Mouse (Mus musculus) common myeloid progenitor, adult 5-6 weeks (primary cell): ENCODE measurements around the gene Fnip2. TPM values are rescaled to one million over a fixed set of nuclear protein-coding genes. Genes with fewer than 3 reads are reported as not detected.

Experiments
- ATAC-seq: replicated peaks from 2 replicates; pipeline ENCODE4 v1.8.0; 2016; ENCODE audit warnings: low read depth, mild to moderate bottlenecking, moderate TSS enrichment, inconsistent platforms; ENCODE audit not compliant: poor library complexity, severe bottlenecking
- total RNA-seq: library from RNA; stranded (forward); fragments of 200-1000, 187-1606 nt; gene quantifications from 2 replicates; pipeline ENCODE4 v1.2.3, GENCODE M21; 2017

Fnip2 gene
- total RNA-seq, 1 experiment from 2014 or later: 21.0 TPM

GRCm38 (mm10) chr3:79490102-79490501 is 77.5 kb downstream of the Fnip2 start:
- ATAC-seq: no peak

DNA sequence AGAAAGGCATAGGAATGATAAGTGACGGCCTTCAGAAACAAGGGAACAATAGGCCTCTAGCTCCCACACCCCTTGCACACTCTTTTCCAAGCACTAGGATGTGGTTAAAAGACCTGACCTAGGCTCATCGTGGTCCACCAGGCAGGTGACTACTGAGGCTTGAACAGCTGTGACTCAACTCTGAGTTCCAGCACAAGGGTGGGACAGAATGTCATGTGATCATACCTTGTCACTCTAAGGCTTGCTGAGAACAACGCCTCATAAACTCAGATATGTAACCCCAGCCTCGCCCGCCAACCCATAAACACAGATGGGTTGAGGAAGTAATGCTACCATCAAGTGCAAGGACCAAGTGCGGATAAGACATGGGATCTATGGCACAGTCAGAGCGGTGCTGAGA is 79.6 kb downstream of the Fnip2 start:
- no peak for ATAC-seq

- peak; percentile 53 for ATAC-seq
These were observed 83.1 kb downstream of the Fnip2 start for GRCm38 (mm10) chr3:79484286-79485063.

- ATAC-seq: peak; percentile 31
These were observed 88.7 kb downstream of the Fnip2 start for GRCm38 (mm10) chr3:79478880-79479279.

- peak; percentile 71 for ATAC-seq
These were observed 89.2 kb downstream of the Fnip2 start for GRCm38 (mm10) chr3:79478400-79478799.

- no peak for ATAC-seq
These were observed 91.6 kb downstream of the Fnip2 start for GRCm38 (mm10) chr3:79475980-79476379.

DNA sequence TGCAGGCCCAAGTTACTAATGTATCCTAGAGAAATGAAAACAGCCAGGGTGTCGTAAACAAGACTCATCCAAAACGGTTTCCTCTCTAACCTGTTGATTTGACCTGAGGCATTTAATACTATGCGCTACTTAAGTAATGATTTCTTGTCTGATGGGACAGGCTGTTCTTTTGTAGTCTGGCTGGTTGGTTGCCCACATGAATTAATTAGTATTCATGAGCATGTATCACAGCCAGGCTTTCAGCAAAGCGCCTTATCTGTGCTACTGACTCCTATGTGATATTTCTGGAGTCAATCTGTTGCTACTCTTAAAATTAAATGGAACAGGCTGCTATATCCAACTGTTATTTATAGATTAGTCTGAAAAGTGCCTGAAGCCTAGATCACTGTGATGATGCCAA is 92.7 kb downstream of the Fnip2 start:
- ATAC-seq: no peak

DNA sequence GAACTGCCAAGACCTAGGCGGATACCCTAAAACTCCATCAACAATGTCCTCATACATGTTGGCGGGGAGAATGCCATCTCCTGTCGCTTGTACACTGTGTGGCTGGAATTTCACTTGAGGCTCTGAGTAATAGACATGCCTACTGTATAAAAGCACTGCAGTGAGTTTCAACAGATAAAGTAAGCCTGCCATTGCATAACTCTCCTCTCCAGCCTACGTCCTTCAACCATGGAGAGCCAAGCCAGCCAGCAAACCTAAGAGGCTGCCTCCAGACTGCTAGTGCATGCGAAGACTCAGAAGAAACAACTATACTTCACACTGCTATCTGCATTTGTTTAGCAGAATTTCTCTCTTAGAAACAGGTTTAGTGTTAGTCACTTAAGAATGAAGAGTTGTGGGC is 95.2 kb downstream of the Fnip2 start:
- no peak for ATAC-seq

DNA sequence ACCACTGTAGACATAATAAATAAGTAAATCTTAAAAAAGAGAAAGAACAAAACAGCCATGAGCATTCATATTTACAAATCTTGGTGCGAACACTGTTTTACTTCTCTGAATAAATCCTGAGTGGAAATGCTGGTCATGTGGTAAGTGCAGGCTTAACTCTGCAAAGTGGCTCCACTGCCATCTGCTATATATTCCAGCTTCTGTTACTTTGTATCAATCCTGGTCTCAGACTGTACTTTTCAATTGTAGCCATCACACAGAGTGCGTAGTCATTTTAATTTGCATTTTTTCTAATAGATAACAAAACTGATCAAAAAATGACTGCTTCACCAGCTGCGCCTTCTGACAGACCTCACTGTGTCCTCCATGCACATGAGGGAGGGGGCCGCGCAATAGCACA is 98.2 kb downstream of the Fnip2 start:
- no peak for ATAC-seq

DNA sequence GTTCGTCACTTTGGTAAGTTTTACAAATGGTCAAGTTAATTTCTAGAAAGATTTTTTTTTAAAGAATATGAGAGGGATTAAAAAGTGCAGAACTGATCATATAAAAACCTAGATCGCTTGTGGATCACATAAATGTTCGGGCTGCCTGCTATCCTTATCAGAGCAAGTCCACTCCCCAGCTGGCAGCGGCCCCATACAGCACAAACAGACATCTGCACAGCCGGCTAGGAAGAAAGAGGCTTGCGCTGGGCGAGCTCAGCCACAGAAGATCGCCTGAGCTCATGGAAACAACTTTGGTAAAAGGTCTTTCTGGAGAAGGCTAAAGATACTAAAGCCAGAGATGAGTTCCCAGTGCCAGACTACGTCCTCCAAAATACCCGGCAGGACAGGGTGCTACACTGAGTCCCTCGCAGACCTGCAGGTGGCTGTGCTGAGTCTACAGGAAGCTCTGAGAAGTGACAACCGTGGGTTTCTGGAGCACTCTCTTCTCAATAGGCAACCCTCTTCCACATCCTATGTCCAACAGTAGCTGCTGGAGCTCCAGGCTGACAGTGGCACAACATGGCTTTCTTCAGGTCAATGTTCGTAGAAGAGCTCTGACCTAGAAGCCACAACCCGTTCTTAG is 108.8 kb downstream of the Fnip2 start:
- no peak for ATAC-seq

GRCm38 (mm10) chr3:79455761-79456160 is 111.8 kb downstream of the Fnip2 start:
- no peak for ATAC-seq

DNA sequence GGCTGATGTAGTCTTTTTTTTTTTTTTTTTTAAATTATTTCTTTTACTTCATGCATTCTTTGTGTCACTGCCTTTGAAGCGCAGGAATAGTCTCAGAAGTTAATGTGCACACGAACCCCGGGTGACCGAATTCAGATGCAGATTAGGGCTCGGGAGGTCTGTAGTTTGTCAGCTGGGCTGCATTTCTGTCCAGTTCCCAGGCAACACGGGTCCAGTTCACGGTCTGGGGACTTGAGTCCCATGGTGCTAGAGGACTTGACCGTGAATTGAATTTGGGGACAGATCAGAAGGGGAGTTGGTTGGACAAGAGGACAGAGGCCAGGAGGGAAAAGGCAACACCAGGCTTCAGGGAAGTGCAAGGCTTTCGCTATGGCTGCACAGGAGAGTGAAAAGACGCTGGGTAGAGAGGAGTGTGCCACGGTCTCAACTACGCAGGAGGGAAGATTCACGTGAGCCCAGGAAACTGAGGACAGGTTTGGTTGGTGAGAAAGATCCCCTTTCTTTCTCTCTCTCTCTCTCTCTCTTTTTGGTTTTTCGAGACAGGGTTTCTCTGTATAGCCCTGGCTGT is 114.8 kb downstream of the Fnip2 start:
- ATAC-seq: no peak

GRCm38 (mm10) chr3:79449361-79449760 is 118.2 kb downstream of the Fnip2 start:
- ATAC-seq: no peak

- ATAC-seq: no peak
These were observed 119.2 kb downstream of the Fnip2 start for GRCm38 (mm10) chr3:79448421-79448820.

DNA sequence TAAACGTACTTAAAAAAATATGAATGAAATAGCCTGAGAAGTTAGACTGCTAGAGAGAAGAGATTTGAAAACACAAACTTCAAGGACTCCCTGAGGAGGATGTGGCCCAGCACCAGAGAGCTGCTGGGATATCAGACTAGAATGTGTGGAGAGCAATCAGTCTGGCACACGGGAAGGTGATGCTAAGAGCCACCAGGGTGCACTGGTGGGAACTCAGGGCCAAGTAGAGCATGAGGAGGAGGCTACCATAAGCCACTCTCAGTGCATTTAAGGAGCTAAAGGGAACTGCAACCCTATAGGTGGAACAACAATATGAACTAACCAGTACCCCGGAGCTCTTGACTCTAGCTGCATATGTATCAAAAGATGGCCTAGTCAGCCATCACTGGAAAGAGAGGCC is 120.9 kb downstream of the Fnip2 start:
- ATAC-seq: 0 out of 2 replicates have a peak, but pooled peaks have one; percentile 52

DNA sequence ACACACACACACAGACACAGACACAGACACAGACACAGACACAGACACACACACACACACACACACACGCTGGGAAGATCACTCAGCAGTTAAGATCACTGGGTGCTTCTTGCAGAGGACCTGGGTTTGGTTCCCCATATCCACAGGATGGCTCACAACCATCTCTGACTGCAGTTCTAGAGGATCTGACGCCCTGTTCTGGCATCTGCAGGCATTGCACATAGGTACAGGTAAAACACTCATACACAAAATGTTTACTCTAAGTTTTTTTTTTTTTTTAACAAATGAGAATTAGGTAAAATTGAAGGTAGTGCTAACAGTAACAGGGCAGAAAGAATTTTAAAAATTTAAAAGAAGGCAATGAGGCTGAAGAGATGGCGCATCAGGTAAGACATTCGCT is 121.5 kb downstream of the Fnip2 start:
- ATAC-seq: no peak

DNA sequence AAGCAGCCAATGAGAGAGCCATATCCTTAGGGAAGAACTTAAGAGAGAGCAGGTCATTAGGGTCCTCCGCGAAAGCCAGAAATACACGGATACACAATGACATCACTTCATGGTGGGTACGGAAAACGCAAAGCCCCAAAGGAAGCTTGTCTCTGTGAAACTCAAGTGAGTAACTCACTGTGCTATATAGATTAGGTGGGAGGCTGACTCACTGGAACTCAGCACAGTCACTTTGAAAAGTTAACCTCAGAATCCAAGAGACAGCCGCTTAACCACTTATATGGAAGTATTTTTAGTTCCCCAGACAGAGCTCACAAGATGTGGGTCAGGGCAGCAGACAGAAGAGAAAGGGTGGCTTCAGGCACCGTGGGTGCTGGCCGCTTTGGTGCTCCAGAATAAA is 122.6 kb downstream of the Fnip2 start:
- ATAC-seq: 0 out of 2 replicates have a peak, but pooled peaks have one; percentile 15

GRCm38 (mm10) chr3:79443850-79444249 is 123.7 kb downstream of the Fnip2 start:
- ATAC-seq: no peak

DNA sequence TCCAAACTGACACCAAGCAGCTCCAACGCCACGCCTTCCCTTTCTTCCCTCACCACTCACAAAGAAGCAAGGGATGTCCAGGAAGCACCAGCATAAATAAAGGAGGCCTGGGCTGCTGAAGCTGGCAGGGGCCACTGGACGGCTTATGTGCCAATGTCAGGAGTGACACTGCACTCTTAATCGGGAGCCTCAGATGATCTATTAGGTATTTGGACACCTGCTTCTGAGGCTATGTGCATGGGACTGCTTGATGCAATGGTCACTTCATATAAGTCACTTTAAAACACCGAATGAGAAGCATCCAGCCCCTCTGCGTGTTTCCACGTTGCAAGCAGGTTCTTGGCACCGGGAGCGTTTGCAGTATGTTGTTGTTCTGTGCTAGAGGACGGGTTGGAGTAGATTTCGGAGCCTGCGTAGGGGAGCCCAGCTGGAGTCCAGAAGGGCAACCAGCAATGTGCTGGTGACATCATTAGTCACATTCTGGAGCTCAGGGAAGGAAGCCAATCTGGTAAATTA is 126.6 kb downstream of the Fnip2 start:
- no peak for ATAC-seq

DNA sequence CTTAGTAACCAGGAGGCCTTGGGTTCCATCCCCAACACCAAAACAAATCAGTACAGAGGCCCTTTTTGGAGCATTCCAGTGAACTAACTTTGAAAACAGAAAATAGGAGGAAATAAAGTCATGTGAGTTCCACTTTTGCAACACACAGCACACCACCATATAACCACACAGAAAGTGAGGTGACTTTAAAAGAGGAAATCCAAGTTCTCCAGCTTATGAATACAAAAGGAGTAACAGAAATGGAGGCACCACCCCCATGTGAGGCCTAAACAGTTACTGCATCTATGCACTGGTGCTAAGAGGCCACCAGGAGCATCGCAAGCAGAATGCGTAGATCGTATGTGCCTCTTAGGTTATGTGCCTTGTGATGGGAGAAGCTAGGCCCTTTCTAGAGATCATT is 129.3 kb downstream of the Fnip2 start:
- peak; percentile 94 for ATAC-seq

- ATAC-seq: no peak
These were observed 131.4 kb downstream of the Fnip2 start for GRCm38 (mm10) chr3:79436186-79436585.
